Mouse (Mus musculus) ES-E14 (cell line): Measurements from ENCODE around the gene Cd302. TPM values are rescaled to one million over a fixed set of nuclear protein-coding genes. Genes with fewer than 3 reads are reported as not detected.
A peak's percentile ranks its signal among the peaks of the same experiment; 100 is the strongest.

Experiments used
- DNase-seq: peaks from one replicate; pipeline ENCODE4 v3.0.0-alpha.2; 2013; ENCODE audit warnings: low read depth, low spot score
- H3K27ac ChIP-seq: 2 replicates; pipeline ENCODE4 v1.5.1; 2012; ENCODE audit warnings: low read depth, mild to moderate bottlenecking, low read length, moderate library complexity, mixed read lengths; ENCODE audit not compliant: poor library complexity, insufficient read depth, severe bottlenecking
- H3K36me3 ChIP-seq: 2 replicates; pipeline ENCODE4 v1.6.1; 2012; ENCODE audit warnings: mild to moderate bottlenecking, low read length, moderate library complexity, mixed read lengths; ENCODE audit not compliant: control insufficient read depth, poor library complexity, insufficient read depth, severe bottlenecking
- H3K4me1 ChIP-seq, 2 experiments: fragments of 150-350 bp in 1 of 2; sonication (generic) in 1 of 2; 2 replicates each; pipeline ENCODE4 v1.6.1; 2012; ENCODE audit warnings: low read length in 2 of 2, mild to moderate bottlenecking in 1 of 2, mixed read lengths in 1 of 2; ENCODE audit not compliant: control insufficient read depth in 2 of 2, insufficient read depth in 2 of 2, poor library complexity in 1 of 2
- H3K4me3 ChIP-seq, 2 experiments: fragments of 150-350 bp in 1 of 2; sonication (generic) in 1 of 2; 2 replicates each; pipeline ENCODE4 v1.5.1; 2012; ENCODE audit warnings: low read length in 2 of 2, low read depth in 1 of 2, mild to moderate bottlenecking in 1 of 2, mixed read lengths in 1 of 2; ENCODE audit not compliant: insufficient read depth in 1 of 2, poor library complexity in 1 of 2, severe bottlenecking in 1 of 2
- H3K9ac ChIP-seq: 2 replicates; pipeline ENCODE4 v1.6.1; 2012; ENCODE audit warnings: low read depth, mild to moderate bottlenecking, low read length, mixed read lengths; ENCODE audit not compliant: poor library complexity, insufficient read depth, severe bottlenecking
- H3K9me3 ChIP-seq: fragments of 150-350 bp; sonication (generic); 2 replicates; pipeline ENCODE4 v1.6.1; 2012; ENCODE audit warnings: low read depth, mild to moderate bottlenecking, low read length; ENCODE audit not compliant: control insufficient read depth, insufficient read depth
- CHD2 ChIP-seq: IDR thresholded peaks from 2 replicates; pipeline ENCODE4 v1.6.1; 2014; ENCODE audit warnings: mild to moderate bottlenecking, low read depth, low read length, inconsistent platforms
- HCFC1 ChIP-seq: IDR thresholded peaks from 2 replicates; pipeline ENCODE4 v1.6.1; 2012; ENCODE audit warnings: low read length, inconsistent platforms, borderline replicate concordance; ENCODE audit not compliant: insufficient read depth
- MAFK ChIP-seq: IDR thresholded peaks from 2 replicates; pipeline ENCODE4 v1.6.1; 2014; ENCODE audit warnings: mild to moderate bottlenecking, low read depth, low read length, inconsistent platforms; ENCODE audit not compliant: insufficient read depth
- ZC3H11A ChIP-seq: IDR thresholded peaks from 2 replicates; pipeline ENCODE4 v1.6.1; 2012; ENCODE audit warnings: low read depth, mild to moderate bottlenecking, inconsistent platforms, low read length, borderline replicate concordance
- ZNF384 ChIP-seq: IDR thresholded peaks from 2 replicates; pipeline ENCODE4 v1.6.1; 2012; ENCODE audit warnings: low read depth, low read length, inconsistent platforms
- in situ Hi-C, 2 experiments: fragments of 600-800 bp; cut with MboI; formaldehyde crosslinking; loops; one replicate each; pipeline ENCODE4 v1.15.1; 2025; ENCODE audit warnings: low sequenced_read_pairs in 2 of 2, inconsistent platforms in 1 of 2; ENCODE audit not compliant: unreplicated experiment in 2 of 2
- total RNA-seq: library from RNA; depleted of rRNA; stranded (reverse); fragments of 300-350 nt; gene quantifications from 2 replicates; pipeline ENCODE4 v1.2.3, GENCODE M21; 2012

Cd302 gene
- total RNA-seq, 1 experiment = 2.5 TPM

DNA sequence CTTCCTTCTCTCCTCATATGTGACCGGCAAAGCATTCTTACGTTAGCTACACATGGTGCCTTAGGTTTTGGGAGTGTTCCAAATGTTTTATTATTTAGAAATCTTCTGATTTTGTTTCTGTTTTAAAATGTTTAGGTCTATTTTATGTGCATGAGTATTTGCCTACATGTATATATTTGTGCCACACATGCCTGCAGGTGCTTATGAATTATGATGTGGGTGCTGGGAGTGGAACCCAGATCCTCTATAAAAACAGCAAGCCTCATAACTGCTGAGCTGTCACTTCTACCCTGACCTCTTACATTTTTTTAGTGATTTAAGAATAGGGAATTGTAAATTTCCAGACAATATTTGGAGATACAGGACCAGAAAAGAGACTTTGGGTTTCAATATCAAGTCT, 62.3 kb downstream of the Cd302 start:
- Histone ChIP-seq H3K9ac (no peak overlapping the region), H3K36me3 (no peaks in the 10 kb centered on the region), H3K9me3 (no peaks in the 10 kb centered on the region), H3K27ac (no peak overlapping the region), H3K4me3 (no peak overlapping the region), H3K4me1 (peaks cover 5 to 11% of the 10 kb centered on the region in 2 experiments; a peak in 3 of 4 replicates)
- TF ChIP-seq MAFK (0 out of 2 replicates have a peak, but pooled peaks have one; percentile 26), CHD2 (no peak)
- DNase-seq = no peak
- in situ Hi-C loops = no loop called here

- no peaks in the 10 kb centered on the region for H3K36me3 ChIP-seq
- DNase-seq = no peak
- no peak overlapping the region for H3K4me3 ChIP-seq
- H3K9me3 ChIP-seq = no peaks in the 10 kb centered on the region
- peaks cover 5 to 11% of the 10 kb centered on the region in 2 experiments; a peak in 3 of 4 replicates for H3K4me1 ChIP-seq
- TF ChIP-seq HCFC1 (no peak), CHD2 (no peak)
- H3K9ac ChIP-seq = no peak overlapping the region
- H3K27ac ChIP-seq = no peak overlapping the region
- in situ Hi-C loops = no loop called here
Observed at GRCm38 (mm10) chr2:60221236-60221635, 63.1 kb downstream of the Cd302 start.

- no peak for DNase-seq
- in situ Hi-C loops = loop anchor here in 1 of 2 experiments (10.0 kb wide), 1 partner anchor 173 kb away; no protein-coding TSS in a partner anchor
- H3K36me3 ChIP-seq = no peaks in the 10 kb centered on the region
Observed at GRCm38 (mm10) chr2:60217620-60218019, 66.7 kb downstream of the Cd302 start.

GRCm38 (mm10) chr2:60216547-60217153, 67.6 kb downstream of the Cd302 start:
- no peak for DNase-seq
- Histone ChIP-seq H3K4me1 (peaks cover 5 to 11% of the 10 kb centered on the region in 2 experiments), H3K9ac (no peak overlapping the region), H3K4me3 (no peak overlapping the region), H3K9me3 (no peaks in the 10 kb centered on the region), H3K27ac (no peak overlapping the region), H3K36me3 (0 out of 2 replicates have a peak, but pooled peaks cover 3% of the 10 kb centered on the region)
- no peak for TF ChIP-seq CHD2
- TF ChIP-seq ZC3H11A = no peak
- no peak for TF ChIP-seq ZNF384
- no peak for TF ChIP-seq HCFC1
- no peak for TF ChIP-seq MAFK
- in situ Hi-C loops = loop anchor here in 1 of 2 experiments (10.0 kb wide), 1 partner anchor 172 kb away; no protein-coding TSS in a partner anchor

More at GRCm38 (mm10) chr2:60217620-60218019, 66.7 kb downstream of the Cd302 start:
- Histone ChIP-seq H3K27ac (no peak overlapping the region), H3K4me3 (no peak overlapping the region), H3K9ac (no peak overlapping the region), H3K9me3 (no peaks in the 10 kb centered on the region), H3K4me1 (peaks cover 5 to 11% of the 10 kb centered on the region in 2 experiments)
- TF ChIP-seq ZC3H11A (no peak), CHD2 (no peak), ZNF384 (no peak), HCFC1 (no peak), MAFK (no peak)

DNA sequence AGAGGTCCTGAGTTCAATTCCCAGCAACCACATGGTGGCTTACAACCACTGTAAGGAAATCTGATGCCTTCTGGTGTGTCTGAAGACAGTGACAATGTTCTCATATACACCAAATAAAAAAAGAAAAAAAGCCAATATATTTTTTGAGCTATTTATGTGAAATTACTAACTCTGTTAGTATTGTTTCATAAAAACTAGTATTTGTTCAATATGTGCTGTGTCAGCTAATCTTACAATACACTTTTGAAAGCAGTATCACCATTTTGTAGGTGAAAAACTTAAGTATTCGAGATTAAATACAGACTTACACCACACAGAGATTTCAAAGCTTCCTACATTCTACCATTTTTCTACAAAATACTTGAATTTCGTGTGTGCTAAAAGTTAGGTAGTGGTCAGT, 69.6 kb downstream of the Cd302 start:
- DNase-seq = no peak
- TF ChIP-seq MAFK (peak; percentile 89; the same call in 1 of the 2 replicates), ZC3H11A (no peak)
- Histone ChIP-seq H3K9ac (no peak overlapping the region), H3K27ac (no peak overlapping the region), H3K4me1 (peaks cover 10% of the 10 kb centered on the region in 2 experiments), H3K36me3 (peaks cover 3% of the 10 kb centered on the region; the same call in 1 of the 2 replicates), H3K4me3 (no peak overlapping the region), H3K9me3 (no peaks in the 10 kb centered on the region)
- in situ Hi-C loops = loop anchor here in 1 of 2 experiments (10.0 kb wide), 1 partner anchor 170 kb away; no protein-coding TSS in a partner anchor
